Mouse (Mus musculus): ENCODE measurements around the gene Zbtb38. TPM values are rescaled to one million over a fixed set of nuclear protein-coding genes. Genes with fewer than 3 reads are reported as not detected.
"Not testable (repeated sequence)": the region's sequence is repeated elsewhere in the genome, so short reads cannot be mapped to it uniquely, and the experiment has no call there.

Zbtb38 gene
- polyA plus RNA-seq, 1 experiment, result 24.0 TPM

DNA sequence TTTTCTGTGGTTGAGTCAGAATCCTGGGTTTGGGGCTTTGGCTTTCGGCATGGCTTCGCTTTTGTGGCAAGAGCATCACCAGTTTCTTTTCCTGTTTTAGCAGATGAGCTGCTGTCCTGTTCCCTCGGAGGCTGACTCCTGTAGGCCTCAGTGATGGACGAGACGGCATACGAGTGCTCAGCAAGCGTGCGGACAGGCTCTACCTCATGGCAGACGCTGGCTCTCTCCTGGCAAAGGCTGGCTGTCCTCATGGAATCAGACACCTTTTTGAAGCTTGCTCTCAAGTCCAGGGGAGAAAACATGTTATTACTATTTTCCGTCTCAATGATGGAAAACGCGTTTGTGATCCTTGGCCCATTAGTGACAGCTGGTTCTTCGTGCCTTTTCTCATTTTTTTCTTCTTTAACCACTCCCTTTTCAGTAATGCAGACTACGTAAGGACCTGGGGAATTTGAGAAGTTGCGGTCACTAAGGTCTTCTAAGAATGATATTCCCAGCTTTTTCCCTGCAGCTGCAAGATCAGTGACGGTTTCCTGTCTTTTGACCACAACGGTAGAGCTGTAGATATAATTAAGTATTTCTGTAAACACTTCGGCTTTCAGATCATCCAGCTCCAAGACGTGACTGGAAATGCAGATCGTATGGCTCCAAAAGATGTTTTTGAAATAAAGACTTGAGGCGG lies 64.3 kb downstream of the Zbtb38 start:
- no peak for TF ChIP-seq CTCF (IDR thresholded peaks at IDR 0.05; ENCODE audit: low read depth, low read length)
- no peak for TF ChIP-seq POLR2A (IDR thresholded peaks at IDR 0.05; ENCODE audit: borderline replicate concordance, low read depth, low read length)
- H3K4me3 ChIP-seq (ENCODE audit: insufficient read depth, low read length), result no peak overlapping the region
- H3K4me1 ChIP-seq (ENCODE audit: control insufficient read depth, insufficient read depth, low read length), result no peaks in the 10 kb centered on the region
- H3K27ac ChIP-seq (ENCODE audit: insufficient read depth, low read depth, low read length), result no peak overlapping the region

DNA sequence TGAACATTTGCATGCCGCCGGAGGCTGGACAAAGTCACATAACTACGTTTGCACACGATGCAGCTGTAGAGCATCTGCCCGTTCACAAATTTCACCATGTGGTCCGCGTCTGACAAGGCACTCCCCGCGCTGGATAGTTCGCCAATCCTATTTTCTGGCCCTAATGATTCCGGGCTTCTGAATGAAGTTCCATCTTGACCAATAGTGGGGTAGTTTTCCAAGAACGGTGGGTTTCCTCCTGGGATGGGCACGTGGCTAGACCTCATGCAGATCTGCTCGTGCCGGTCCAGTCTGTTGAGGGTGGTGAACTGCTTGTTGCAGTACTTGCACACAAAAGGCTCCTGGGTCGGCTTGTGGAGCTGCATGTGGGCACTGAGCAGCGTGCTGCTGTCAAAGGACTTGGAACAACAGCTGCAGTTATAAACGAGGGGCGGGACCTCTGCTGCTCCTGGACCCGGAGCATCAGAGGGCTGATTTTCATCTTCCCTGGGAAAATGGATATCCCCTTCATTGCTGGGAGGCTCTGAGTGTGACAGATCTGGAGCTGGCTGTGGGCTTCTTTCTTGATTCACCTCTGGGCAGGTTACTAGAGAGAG lies 64.9 kb downstream of the Zbtb38 start:
- Histone ChIP-seq H3K4me3 (ENCODE audit: insufficient read depth, low read length) (no peak overlapping the region), H3K27ac (ENCODE audit: insufficient read depth, low read depth, low read length) (no peak overlapping the region), H3K4me1 (ENCODE audit: control insufficient read depth, insufficient read depth, low read length) (no peaks in the 10 kb centered on the region)
- TF ChIP-seq POLR2A (IDR thresholded peaks at IDR 0.05; ENCODE audit: borderline replicate concordance, low read depth, low read length), result no peak
- no peak for TF ChIP-seq CTCF (IDR thresholded peaks at IDR 0.05; ENCODE audit: low read depth, low read length)

GRCm38 (mm10) chr9:96685600-96686084 lies 67.0 kb downstream of the Zbtb38 start:
- Histone ChIP-seq H3K4me1 (ENCODE audit: control insufficient read depth, insufficient read depth, low read length) (no peaks in the 10 kb centered on the region), H3K4me3 (ENCODE audit: insufficient read depth, low read length) (no peak overlapping the region), H3K27ac (ENCODE audit: insufficient read depth, low read depth, low read length) (no peak overlapping the region)
- TF ChIP-seq CTCF (IDR thresholded peaks at IDR 0.05; ENCODE audit: low read depth, low read length) (no peak), POLR2A (IDR thresholded peaks at IDR 0.05; ENCODE audit: borderline replicate concordance, low read depth, low read length) (no peak)

- Histone ChIP-seq H3K4me3 (ENCODE audit: insufficient read depth, low read length) (no peak overlapping the region), H3K4me1 (ENCODE audit: control insufficient read depth, insufficient read depth, low read length) (no peaks in the 10 kb centered on the region), H3K27ac (ENCODE audit: insufficient read depth, low read depth, low read length) (no peak overlapping the region)
- no peak for TF ChIP-seq POLR2A (IDR thresholded peaks at IDR 0.05; ENCODE audit: borderline replicate concordance, low read depth, low read length)
- no peak for TF ChIP-seq CTCF (IDR thresholded peaks at IDR 0.05; ENCODE audit: low read depth, low read length)
Observed at GRCm38 (mm10) chr9:96684866-96685599, 67.6 kb downstream of the Zbtb38 start.

DNA sequence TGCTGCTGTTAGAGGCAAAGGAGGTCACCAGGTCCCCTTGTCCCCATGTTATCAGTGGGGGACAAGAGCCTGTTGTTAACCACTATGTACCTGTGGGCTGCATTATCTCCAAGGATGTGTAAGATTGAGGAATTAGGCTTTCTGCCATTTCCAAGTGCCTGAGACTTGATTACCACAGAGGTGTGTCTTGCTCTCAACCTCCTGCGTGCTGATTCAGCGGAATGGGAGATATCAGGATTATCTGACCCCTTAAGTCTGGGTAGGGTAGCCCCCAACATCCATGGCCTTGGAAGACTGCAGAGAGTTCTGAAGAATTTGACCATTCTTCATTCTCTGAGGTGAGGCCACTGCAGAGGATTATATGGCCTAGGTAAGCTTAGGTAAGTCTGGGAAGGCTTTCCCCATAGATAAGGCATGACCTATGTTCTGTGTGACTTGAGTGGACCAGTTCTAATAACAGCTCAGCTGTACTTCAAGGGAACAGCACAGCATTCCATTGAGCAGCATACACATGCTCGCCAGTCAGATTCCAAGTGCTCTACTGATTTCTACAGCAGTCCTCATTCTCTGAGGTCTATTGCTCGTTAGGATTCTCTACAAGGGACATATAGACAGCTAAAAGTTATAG lies 68.4 kb downstream of the Zbtb38 start:
- Histone ChIP-seq H3K4me1 (ENCODE audit: control insufficient read depth, insufficient read depth, low read length) (no peaks in the 10 kb centered on the region), H3K27ac (ENCODE audit: insufficient read depth, low read depth, low read length) (no peak overlapping the region), H3K4me3 (ENCODE audit: insufficient read depth, low read length) (no peak overlapping the region)
- no peak for TF ChIP-seq POLR2A (IDR thresholded peaks at IDR 0.05; ENCODE audit: borderline replicate concordance, low read depth, low read length)
- no peak for TF ChIP-seq CTCF (IDR thresholded peaks at IDR 0.05; ENCODE audit: low read depth, low read length)

GRCm38 (mm10) chr9:96678611-96679010 lies 74.0 kb downstream of the Zbtb38 start:
- no peaks in the 10 kb centered on the region for H3K4me1 ChIP-seq (ENCODE audit: control insufficient read depth, insufficient read depth, low read length)
- no peak overlapping the region for H3K4me3 ChIP-seq (ENCODE audit: insufficient read depth, low read length)
- TF ChIP-seq CTCF (IDR thresholded peaks at IDR 0.05; ENCODE audit: low read depth, low read length) (no peak), POLR2A (IDR thresholded peaks at IDR 0.05; ENCODE audit: borderline replicate concordance, low read depth, low read length) (no peak)
- no peak overlapping the region for H3K27ac ChIP-seq (ENCODE audit: insufficient read depth, low read depth, low read length)

DNA sequence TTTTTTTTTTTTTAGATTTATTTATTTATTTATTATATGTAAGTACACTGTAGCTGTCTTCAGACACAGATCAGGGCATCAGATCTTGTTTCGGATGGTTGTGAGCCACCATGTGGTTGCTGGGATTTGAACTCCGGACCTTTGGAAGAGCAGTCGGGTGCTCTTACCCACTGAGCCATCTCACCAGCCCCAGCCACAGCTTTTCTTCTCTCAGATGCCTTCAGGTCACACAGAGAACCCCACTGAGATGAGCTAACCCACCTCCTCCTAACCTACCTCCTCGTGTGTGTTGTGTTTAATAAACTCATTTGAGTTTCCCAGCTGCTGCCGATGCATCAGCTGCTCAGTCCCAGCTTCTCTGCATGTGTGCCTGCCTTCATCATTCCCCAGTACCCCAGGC lies 74.9 kb downstream of the Zbtb38 start:
- H3K4me1 ChIP-seq (ENCODE audit: control insufficient read depth, insufficient read depth, low read length); H3K4me3 ChIP-seq (ENCODE audit: insufficient read depth, low read length): not testable (repeated sequence)

DNA sequence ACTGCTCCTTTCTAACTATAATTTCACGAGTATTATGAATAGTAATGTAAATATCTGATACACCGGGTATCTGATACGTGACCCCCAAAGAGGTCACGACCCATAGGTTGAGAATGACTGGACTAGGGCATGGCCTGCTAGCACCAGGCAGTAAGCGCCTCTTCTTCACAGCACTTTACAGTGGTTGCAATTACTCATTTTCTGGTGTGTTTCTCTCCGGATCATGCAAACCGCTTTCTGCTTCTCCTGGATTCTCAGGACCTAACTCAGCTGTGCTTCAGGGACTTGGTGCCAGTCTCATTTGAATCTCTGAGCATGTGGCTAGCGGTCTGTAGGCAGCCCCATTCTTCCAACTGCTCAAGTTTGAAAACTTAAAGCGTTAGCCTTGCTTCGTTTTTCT lies 76.0 kb downstream of the Zbtb38 start:
- no peaks in the 10 kb centered on the region for H3K4me1 ChIP-seq (ENCODE audit: control insufficient read depth, insufficient read depth, low read length)
- TF ChIP-seq POLR2A (IDR thresholded peaks at IDR 0.05; ENCODE audit: borderline replicate concordance, low read depth, low read length), result no peak
- no peak for TF ChIP-seq CTCF (IDR thresholded peaks at IDR 0.05; ENCODE audit: low read depth, low read length)
- no peak overlapping the region for H3K4me3 ChIP-seq (ENCODE audit: insufficient read depth, low read length)
- no peak overlapping the region for H3K27ac ChIP-seq (ENCODE audit: insufficient read depth, low read depth, low read length)

More for the DNA sequence above, 74.9 kb downstream of the Zbtb38 start:
- not testable (repeated sequence) for H3K27ac ChIP-seq (ENCODE audit: insufficient read depth, low read depth, low read length)

GRCm38 (mm10) chr9:96675763-96676640 lies 76.6 kb downstream of the Zbtb38 start:
- no peak for TF ChIP-seq CTCF (IDR thresholded peaks at IDR 0.05; ENCODE audit: low read depth, low read length)
- no peak for TF ChIP-seq POLR2A (IDR thresholded peaks at IDR 0.05; ENCODE audit: borderline replicate concordance, low read depth, low read length)
- no peak overlapping the region for H3K4me3 ChIP-seq (ENCODE audit: insufficient read depth, low read length)
- H3K4me1 ChIP-seq (ENCODE audit: control insufficient read depth, insufficient read depth, low read length), result no peaks in the 10 kb centered on the region
- H3K27ac ChIP-seq (ENCODE audit: insufficient read depth, low read depth, low read length), result no peak overlapping the region
